Mouse (Mus musculus) kidney, postnatal 14 days (tissue): ENCODE measurements around the gene Sec22a.

Source experiments
- DNase-seq: peaks from one replicate; pipeline ENCODE4 v3.0.0; 2022; ENCODE audit warnings: mixed read lengths

Sec22a gene

DNA sequence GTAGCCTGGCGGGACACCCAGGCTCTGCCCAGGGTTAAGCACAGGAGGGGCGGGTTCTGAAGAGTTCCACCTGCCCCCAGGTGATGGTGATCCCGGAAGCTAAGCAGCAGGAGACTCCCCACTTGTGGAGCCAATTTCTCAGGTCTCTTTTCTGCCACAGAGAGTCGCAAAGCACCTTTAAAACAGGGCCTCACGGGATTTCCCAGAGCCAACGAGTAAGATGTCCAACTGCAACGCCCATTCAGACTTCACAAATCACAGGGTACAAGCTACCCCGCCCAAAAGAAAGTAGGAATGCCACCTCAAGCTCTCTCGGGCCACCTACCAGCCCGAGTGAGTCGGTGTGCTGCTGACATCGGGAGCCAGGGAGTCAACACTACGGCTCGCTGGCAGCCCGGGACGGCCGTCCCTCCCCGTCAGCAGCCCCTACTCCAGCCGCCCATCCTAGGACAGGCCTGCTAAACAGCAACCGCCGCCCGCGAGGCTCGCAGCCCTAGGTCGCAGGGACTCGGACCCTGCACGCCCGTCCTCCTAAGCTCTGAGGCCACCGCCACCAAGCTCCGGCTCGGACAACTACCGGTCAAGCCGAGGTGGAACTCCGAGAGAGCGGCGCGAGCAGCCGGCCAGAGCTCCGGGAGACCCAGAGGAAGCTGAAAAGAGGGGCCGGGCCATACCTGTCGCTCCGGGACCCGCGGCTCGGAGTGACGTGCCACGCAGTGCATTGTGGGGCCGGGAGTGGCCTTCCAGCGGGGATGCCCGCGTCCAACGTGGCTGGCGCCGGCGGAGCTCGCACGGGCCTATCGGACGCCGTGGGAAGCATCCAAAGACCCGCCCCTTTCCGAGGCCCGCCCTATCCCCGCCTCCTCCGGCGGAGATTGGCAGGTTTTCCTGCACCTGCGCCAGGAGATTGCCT is at the start of gene Sec22a:
Gene Sec22a, minus strand, starts transcription at position 769 of the 913 bp plus-strand sequence.
- DNase-seq = peak; percentile 96

DNA sequence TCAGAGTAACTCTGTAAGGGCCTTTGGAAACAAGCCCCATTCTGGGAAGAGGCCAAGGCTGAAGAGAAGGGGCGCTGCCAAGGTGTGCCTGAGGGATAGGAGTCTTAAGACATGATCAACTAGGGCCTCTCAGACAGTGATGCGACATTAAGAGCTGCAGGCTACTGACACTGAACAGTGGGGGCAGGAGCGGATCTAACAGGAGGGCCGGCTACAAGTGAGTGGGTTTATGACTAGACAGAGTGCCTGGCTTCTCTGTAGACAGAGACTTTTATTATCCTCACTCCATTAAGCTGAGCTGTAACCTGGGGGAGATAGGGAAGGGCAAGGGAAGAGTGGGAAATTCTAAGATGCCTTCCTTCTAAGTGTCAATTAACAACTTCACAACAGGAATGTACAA is 43.0 kb upstream of the Sec22a start:
- no peak for DNase-seq

DNA sequence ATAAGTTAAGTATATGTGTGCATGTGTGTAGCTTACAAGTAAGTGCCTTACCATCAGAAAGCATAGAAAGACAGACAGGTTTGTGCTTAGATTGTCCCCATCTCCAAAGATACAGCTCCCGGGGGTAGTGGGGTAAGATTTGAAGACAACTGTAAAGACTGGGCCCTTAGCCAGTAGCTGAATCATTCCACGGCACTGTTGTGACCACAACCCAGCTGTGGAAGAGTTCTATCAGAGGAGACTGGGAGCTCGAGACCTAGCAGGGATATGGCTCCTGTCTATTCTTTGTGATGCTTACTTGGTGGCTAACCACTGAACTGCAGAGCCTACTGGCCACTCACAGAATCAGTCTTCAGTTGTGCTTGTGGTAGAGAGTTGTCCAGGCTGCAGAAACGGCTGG is 42.4 kb upstream of the Sec22a start:
- no peak for DNase-seq

DNA sequence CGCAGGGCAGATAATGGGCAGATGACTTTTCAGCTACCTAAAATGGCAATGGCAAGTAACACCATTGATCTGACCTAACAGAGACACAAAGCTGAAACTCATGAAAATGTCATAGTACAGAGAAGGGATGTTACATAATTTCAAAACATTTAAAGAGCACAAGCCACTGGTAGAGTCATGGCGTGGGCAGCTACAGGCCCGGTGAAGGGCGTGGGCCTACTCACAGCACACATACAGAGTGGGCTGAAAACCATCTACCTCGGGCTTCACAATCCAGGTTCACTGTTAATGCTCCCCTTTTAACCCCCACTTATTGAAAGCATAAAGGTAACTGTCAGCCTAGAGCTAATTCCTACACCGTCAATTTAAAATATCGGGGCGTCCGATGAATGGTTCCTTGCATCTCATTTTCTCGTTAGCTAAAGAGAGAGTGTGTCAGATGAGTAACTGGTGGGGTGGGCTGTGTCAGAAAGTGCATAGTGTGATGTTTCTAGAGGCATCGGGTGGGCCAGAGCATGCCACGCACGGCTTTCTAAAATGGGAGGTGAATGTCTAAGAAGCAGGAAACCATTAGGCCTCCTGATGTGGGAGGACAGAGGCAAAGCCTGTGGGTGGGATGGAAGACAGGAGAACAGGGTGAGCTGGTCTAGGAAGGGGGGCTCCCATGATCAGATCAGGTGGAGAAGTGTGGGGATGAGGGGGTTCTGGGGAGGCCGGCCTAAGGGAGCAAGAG is 41.8 kb upstream of the Sec22a start:
- no peak for DNase-seq

DNA sequence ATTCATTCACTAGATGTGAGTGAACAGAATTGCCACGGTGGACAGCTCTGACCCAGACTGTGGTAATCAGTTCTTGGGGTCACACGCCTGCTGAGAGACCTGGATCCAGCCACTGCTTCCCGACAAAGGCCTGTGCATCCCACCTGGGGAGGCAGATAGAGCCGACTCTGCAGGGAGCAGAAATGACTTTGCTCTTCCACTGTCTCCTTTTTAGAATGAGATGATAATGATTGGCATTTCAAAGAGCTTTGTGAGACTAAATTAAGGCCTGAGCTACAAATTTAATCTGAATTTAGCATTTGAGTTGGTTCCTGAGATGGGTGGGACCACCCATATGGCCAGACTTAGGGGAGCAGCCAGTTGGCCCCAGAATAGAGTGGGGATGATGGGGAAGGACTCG is 41.1 kb upstream of the Sec22a start:
- no peak for DNase-seq

DNA sequence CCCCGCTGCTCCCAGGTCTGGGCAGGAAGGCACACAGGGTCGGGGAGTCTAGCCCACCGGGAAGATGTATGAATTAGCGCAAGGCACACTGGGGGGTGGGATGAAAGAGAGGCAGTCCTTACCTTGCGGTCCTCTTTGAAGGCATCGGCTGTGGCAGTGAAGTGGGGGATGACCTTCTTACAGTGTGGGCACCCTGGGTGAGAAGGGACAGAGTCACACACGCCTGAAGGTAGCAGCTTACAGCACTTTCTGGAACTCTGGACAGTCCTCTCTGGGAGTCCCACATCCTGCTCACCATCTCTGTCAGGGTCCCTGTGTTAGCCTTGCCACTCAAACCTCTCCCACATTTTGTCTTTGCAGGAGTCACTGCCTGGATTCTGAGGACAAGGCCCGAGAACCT is 40.2 kb upstream of the Sec22a start:
- no peak for DNase-seq

DNA sequence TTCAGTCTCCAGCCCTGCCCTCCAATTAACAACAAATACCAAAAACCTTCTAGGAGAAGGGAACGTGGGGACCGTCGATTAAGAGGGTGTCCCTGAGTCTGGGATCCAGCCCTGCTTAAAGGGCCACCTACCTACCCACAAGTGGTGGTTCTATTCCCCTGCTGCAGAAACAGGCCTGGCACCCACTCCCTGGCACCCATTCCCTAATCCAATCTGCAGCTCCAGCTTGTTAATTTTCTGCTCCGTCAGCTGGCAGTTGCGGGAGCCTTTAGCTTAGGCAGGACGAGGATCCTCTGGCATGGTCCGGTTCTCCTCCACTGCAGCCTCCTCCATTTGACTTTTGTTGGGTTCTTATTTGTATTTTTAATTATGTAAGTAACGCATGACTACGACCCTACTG is 39.6 kb upstream of the Sec22a start:
- no peak for DNase-seq

DNA sequence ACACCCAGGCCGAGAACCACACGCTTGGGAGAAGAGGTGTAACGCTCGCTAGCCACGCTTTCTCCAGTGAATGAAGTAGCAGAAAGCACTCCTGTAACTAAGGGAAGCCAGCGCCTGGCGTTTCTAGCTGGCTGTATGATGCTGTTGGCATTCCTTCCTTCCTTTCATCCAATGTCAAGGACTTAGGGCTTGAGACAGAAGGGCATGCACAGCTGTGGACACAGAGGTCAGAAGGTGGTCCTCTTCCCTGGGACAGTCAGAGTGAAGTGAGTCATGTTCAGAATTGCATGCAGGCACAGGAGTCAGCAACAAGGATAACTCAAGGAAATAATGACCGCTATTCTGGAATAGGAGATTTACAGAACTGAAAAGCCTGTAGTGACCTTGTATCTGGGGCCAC is 29.1 kb upstream of the Sec22a start:
- no peak for DNase-seq

DNA sequence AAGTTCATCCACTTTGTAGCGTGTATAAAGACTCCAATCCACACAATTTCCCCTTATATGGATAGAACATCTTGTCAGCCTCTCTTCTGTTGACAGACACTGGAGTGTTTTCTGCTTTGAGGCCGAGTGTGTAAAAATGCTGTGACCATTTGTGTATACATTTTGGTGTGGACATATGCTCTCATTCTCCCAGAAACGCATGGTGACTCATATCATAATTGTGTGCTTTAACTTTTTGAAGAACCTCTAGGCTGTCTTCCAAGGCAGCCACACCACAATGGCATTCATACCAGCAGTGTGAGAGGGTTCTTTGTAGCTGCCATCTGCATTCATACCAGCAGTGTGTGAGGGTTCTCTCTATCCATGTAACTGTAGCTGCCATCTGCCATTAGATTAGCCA is 21.9 kb upstream of the Sec22a start:
- DNase-seq = no peak

DNA sequence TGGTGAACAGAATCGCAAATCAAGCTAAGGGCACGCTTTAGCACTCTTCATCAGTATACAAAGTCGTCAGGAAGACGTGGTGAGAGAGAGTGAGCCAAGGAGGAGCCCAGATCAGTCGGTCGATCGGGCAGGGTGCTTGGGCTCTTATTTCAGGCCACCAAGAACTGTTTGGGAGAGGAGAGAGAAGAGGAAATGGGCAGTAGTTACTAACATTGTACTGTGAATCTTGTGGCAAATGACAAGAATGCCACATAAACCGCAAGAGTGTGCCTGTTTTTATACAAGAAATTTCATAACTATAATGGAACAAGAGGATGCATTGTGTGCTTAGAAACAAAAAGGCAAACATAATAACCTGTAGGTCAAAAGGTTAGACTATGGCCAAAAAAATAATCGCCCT is 16.3 kb upstream of the Sec22a start:
- DNase-seq = no peak

DNA sequence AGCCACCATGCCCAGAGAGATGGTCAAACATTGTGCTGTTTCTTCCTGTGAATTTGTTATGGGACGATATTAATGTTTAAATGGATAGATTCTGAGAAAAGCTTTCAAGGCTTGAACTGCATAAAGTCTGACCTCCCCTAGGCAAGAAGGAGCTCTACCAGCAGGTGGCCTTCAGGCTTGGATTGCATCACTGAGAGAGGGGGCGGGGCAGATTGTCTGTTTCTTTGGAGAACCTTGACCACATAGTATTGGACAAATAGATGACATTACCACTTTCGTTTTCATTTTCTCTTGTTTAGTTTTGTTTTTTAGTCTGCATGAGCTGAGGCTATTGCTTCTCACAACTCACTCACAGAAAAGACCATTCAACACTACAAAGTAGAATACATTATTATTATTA is 15.6 kb upstream of the Sec22a start:
- DNase-seq = peak; percentile 21

DNA sequence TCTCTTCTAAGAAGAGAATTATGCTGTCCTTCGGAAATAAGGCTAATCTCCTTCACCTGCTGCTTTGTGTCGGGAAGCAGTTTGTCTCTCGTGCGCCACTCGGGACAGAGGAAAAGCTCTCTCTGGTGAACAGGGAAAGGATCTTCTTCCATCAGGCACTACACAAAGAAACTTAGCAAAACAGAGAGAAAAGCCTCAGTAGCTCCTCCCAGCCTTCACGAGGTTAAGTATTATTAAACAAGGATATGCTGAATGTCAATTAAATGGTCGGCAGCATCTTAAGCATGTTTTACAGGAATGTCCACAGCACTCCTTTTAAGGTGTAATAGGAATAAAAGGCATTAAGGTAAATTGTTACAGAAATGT is 328 bp upstream of the Sec22a start:
- DNase-seq = no peak

DNA sequence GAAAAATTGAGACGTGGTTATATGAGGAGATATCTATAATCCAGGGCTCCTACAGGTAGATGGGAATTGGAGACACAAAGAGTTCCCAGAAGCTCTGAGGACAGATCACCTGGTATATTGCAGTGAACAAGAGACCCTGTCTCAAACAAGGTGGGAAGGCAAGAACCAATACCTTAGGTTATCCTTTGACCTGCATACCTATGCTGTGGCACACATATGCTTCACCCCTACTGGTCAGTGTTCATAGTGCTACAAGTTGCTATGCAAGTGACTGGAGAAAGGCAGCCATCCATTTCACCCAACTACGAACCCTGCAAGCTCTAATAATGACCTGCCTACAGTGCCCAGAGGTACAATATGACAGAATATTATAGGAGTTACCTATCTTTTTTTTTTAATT is 1.5 kb downstream of the Sec22a start:
- no peak for DNase-seq

DNA sequence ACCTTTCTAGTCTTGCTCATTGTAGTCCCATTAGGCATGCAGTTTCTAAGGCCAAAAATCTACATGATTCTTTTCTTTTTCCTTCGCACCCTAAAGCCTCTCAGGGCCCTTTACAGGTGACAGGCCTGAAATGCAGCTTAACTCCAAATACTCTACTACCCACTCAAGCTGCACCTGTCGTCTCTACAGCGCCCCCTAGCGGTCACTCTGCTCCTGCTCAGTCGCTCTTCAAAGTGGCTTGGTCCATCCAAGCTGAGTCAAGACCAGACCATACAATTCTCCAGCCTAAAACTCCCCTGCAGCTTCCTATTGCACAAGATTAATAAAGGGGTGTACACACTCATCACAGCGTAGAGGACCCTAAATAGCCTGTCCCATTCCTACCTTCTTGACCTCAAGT is 3.1 kb downstream of the Sec22a start:
- DNase-seq = peak; percentile 34

DNA sequence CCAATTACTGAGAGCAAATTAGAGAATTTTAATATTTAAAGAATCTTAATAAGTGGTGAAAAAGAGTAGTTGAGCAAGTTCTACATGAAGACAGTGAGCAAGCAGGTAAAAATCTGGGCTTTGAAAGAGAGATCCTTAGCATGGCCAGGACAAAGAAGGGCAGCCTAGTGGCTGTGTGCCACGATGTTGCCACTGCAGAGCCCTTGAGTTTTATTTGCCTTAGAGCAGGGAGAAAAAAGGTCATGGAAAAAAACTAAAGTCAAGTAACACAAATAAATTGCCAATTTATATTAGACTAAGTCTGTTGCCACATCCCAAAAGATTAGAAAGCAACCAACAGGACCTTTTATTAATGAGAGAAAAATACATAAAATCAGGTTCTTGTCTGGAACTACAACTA is 6.3 kb downstream of the Sec22a start:
- peak; percentile 4 for DNase-seq

DNA sequence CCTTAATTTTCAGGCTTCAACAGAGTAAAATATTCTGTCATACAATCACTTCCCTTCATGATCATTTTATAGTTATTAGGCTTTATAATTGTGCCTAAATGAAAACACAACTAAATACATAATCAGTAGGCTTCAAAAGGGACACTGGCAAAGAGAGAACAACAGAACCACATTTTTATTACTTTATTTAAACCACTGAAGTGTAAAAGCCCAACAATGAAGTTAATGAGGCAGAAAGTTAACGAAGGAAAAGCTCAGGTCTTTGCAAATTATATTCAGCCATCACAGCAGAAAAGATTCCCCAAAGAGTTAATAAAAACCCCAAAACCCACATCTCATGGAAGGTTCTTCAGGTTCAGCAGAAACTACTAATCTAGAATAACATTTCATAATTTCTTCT is 33.3 kb downstream of the Sec22a start:
- DNase-seq = no peak

DNA sequence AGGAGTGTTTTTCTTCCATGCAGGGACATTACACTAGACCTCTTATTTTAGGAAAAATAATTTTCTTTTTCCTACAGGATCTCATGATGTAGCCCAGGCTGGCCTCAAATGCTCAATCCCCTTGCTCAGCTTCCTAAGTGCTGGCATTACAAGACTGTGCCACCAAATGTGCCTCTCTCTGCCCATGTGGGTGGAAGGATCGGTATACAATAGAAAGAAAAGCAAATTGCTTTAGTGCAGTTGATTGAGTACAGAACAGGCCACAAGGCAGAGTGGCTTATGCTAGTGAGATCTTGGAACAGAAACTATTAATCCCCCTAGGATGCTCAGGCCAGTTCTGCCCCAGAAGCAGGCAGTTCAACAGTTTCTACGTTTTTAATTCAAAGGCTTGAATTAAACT is 43.9 kb downstream of the Sec22a start:
- no peak for DNase-seq

DNA sequence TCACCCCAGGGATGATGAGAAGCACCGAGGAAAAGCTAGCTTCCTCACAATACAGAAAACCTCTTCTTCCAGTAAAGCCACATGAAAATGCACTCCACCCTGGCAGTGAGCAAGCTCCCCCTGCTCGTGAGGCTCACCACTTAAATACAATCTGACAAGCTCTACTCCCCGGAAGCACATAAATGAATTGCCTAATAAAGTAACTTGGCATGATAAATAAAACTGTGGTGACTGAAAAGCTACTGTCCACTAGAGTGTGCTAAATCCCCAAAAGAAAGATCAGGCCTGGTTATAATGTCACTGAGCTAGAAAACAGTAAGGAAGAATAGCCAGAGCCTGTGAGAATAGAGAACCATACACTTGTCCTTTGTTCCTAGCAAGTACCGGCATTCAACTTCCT is 44.4 kb downstream of the Sec22a start:
- DNase-seq = peak; percentile 45

DNA sequence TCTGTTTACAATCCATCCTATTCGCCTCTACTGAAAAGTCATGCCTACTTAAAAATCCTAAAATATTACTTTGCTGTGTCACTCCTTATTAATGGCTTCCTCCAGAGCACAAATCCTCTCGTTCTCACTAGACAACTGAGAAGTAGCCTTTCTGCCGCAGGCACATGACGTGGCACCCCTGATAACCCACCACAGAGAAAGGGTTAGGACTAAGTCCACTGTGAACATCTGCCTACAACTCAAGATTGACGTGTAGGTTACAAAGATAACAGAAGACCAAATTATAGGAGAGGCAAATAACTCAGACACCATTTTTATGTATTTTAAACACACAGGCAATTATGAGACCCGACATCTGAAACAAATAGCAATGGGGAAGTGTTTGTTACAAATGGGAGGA is 45.3 kb downstream of the Sec22a start:
- no peak for DNase-seq

DNA sequence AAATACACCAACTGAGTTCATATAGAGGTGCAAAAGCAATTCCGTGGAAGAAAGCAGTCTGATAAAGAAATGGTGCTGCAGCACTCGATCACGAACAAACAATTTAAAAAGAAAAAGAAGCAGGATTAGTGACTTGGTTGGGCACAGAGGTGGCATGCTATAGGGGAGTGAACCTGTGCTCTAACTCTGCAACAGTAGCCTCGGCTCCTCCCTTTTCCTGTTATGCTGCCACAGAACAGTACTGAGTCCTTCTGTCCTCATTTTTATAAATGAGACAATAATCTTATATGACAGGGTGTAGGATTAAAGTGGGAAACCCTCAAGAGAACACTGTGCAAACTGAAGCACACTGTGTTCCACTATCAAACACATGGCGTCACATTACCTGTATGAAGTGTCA is 46.3 kb downstream of the Sec22a start:
- DNase-seq = no peak

DNA sequence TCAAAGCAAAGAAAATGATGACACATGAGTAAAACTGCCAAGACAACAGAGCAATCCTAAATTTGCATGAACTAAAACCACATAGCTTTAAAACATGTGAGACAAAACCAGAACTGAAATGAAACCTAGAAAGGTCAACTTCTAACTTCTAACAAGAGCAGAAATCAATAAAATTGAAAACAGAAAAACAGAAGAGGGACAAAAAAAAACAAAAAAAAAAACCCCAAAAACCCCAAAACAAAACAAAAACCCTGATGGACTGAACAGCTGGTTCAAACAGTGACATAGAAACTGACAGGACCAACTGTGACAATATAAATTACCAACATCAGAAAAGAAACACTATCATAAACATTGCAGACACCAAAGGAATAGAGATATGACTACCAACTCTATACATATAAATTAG is 46.9 kb downstream of the Sec22a start:
- no peak for DNase-seq

DNA sequence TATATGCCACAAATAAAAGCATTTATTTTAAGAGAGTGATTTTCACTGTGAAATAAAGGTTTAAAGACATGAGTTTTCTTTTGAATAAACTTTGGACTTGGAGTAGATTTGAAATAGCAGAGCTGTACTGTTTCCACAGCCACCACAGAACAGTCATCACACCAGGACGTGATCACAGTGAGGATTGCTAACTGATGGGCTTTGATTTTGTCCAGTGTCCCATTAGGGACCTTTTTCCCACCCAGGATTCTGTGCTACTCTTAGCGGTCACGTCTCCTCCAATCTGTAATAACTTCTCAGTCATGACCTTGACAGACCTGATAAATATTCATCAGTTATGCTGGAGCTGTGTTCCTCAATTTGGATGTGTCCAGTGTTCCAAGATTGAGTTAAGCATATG is 48.2 kb downstream of the Sec22a start:
- DNase-seq = no peak

DNA sequence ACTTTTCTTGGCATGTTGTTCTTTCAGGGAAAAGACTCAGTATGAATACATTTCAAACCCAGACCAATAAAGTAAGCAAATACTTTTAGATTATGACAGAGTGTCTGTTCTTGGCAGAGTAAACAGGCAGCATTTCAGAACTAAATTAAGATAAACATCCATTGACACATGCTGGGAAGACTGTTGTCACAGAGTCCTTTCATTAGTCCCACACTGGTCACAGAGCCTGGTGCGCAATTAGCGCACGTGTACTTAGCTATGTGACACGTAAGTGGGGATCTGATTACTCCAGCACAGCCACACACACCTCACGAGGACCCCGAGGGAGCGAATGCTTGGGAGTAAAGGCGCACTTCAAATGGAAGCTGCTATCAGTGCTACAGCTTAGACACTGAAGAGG is 52.1 kb downstream of the Sec22a start:
- DNase-seq = no peak

DNA sequence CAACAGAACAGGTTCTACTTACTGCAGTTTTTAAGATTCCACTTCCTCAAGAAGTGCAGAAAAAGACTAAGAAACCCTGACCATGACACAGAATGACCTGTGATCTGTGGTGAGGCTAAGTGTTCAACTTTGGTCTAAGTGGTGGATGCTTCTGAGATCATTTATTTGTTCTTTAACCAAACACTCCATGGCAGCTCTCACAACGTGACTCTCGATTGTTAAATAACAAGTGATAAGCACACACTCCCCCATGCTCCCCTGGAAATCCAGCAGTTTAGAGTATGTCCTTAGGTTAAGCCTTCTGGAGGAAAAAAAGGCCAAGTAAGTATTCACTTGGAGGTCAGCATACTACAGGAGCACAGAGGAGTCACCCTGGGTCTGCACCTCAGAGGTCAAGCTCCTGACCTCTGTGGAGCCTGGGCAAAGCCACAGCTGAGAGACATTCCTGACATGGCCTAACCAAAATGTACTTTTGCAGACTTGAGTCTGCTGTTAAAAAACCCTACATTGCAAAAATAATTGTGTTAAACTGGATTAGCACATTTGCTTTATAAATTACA is 53.1 kb downstream of the Sec22a start:
- DNase-seq = no peak
